Mouse (Mus musculus): ENCODE measurements around the gene Rhbdl1. TPM values are rescaled to one million over a fixed set of nuclear protein-coding genes. Genes with fewer than 3 reads are reported as not detected.
"Not testable (repeated sequence)": the region's sequence is repeated elsewhere in the genome, so short reads cannot be mapped to it uniquely, and the experiment has no call there.

Rhbdl1 gene
- polyA plus RNA-seq, 1 experiment from 2014 or later = 1.2 TPM

DNA sequence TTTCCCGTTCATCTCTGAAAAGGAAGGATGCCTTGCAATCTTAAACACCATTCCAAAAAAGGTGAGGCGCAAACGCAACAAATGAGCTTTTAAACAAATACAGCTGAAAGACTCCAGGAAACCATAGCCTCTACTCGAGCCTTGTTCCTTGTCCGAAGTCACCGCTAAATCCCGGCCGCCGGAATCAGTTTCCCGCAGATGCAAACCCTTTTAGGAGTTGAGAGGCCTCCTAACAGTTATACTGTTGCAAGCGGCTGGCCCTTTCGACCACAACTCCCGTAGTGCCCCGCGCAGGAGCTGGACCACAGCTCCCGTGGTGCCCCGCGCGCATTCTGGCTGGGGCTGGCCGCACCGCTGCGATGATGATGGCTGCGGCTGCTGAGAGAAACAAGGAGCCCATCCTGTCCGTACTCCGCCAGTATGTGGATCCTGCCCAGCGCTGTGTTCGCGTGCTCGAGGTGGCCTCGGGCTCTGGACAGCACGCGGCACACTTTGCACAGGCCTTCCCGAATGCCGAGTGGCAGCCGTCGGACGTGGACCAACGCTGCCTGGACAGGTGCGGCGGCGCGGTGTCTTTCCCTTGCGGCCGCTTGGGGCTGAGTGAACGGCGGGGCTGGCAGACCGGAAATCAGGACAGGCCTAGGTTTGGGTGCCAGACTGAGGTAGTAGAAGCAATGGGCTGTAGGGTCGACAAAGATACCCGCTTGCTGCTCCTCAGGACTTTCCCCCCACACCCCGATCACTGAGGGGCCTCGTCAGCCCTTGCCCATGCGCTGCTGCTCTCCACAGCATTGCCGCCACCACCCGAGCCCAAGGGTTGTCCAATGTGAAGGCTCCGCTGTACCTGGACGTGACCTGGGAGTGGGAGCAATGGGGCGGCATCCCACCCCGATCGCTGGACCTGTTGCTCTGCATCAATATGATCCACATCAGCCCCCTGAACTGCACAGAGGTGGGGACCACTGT, 38.4 kb upstream of the Rhbdl1 start:
- WGBS = 1% methylated on average over 59 of the region's 59 CpGs

DNA sequence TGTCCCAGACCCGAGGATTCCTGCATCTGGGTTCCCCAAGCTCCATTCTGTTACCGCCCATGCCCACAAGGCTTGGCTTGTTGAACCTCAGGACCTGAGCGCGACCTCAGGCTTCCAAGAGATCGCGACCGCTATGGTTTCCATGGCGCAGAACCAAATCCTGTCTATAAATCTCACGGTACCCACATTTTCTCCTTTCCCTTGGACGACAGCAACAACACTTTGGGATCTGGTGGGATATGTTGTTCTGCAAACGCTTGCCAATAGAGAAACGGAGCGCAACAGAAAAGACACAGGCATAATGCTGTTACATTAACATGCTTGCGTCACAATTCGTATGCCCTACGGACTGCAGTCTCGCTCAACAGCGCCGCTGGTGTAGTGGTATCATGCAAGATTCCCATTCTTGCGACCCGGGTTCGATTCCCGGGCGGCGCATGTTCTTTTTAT, 37.7 kb upstream of the Rhbdl1 start, which contains the start of gene Mettl26:
Mettl26 (plus strand) TSS at position 354 of the 450 bp plus-strand sequence.
- H3K9ac ChIP-seq (ENCODE audit: low read length) = peak within 1 kb of the TSS; percentile 72
- 0 out of 2 replicates have a peak, but pooled peaks cover 4% of the 10 kb centered on the region for H3K36me3 ChIP-seq (ENCODE audit: control insufficient read depth, insufficient read depth, low read length)
- H3K4me2 ChIP-seq (ENCODE audit: low read depth, severe bottlenecking) = peak within 1 kb of the TSS; percentile 88
- peak; percentile 100 for DNase-seq (ENCODE audit: low spot score)
- no peaks in the 10 kb centered on the region for H3K9me3 ChIP-seq (ENCODE audit: control insufficient read depth, low read length)
- under 1% methylated on average over 25 of the region's 25 CpGs for WGBS
- H3K27me3 ChIP-seq (ENCODE audit: control insufficient read depth, insufficient read depth, low read length) = no peaks in the 10 kb centered on the region
- H3K27ac ChIP-seq (replicated peaks; ENCODE audit: low read depth, low read length) = peak within 1 kb of the TSS; percentile 53
- ATAC-seq (ENCODE audit: insufficient number of reproducible peaks, low FRiP score, low TSS enrichment, low read depth) = peak; percentile 55; the same call in 1 of the 2 replicates
- peaks cover 11% of the 10 kb centered on the region for H3K4me1 ChIP-seq (ENCODE audit: control insufficient read depth, insufficient read depth, low read length)
- peak within 1 kb of the TSS; percentile 76 for H3K4me3 ChIP-seq (ENCODE audit: low read depth, low read length)

More for the DNA sequence above, 38.4 kb upstream of the Rhbdl1 start:
- DNase-seq (ENCODE audit: low spot score) (peak; percentile 91), ATAC-seq (ENCODE audit: insufficient number of reproducible peaks, low FRiP score, low TSS enrichment, low read depth) (peak; percentile 86)
- H3K9ac ChIP-seq (ENCODE audit: low read length) = peak overlapping the region; percentile 72
- H3K4me3 ChIP-seq (ENCODE audit: low read depth, low read length) = peak overlapping the region; percentile 76
- H3K9me3 ChIP-seq (ENCODE audit: control insufficient read depth, low read length) = no peaks in the 10 kb centered on the region
- H3K27ac ChIP-seq (replicated peaks; ENCODE audit: low read depth, low read length) = peak overlapping the region; percentile 53
- H3K36me3 ChIP-seq (ENCODE audit: control insufficient read depth, insufficient read depth, low read length) = 0 out of 2 replicates have a peak, but pooled peaks cover 4% of the 10 kb centered on the region
- no peaks in the 10 kb centered on the region for H3K27me3 ChIP-seq (ENCODE audit: control insufficient read depth, insufficient read depth, low read length)
- H3K4me1 ChIP-seq (ENCODE audit: control insufficient read depth, insufficient read depth, low read length) = peaks cover 17% of the 10 kb centered on the region
- peak overlapping the region; percentile 88 for H3K4me2 ChIP-seq (ENCODE audit: low read depth, severe bottlenecking)

DNA sequence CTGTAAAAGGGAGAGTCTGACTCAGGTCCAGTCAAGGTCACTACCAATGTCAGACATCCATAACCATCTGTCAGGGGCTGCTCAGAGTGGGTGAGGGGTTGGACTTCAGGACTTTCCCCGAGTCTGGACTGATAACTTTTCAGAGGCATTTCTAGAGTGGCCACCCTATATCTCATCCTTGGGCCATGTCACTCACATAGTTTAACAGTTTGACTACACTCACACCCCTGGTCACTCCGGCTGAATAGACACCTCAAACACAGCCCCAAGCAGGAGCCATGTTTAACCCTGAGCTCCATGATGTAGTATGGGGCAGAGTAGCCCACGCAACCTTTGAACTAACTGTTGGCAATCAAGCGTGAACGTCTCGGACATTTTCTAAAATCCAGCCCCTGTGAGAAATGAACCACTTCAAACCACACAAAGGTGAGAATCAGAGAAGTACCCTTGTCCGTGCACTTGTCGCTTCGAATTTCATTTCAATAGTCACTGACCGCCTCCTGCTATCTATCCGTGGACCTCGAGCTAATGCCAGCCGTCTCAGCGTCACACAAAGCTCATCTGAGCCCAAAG, 37.1 kb upstream of the Rhbdl1 start:
- Histone ChIP-seq H3K9ac (ENCODE audit: low read length) (peak overlapping the region; percentile 41), H3K36me3 (ENCODE audit: control insufficient read depth, insufficient read depth, low read length) (0 out of 2 replicates have a peak, but pooled peaks cover 4% of the 10 kb centered on the region), H3K27me3 (ENCODE audit: control insufficient read depth, insufficient read depth, low read length) (no peaks in the 10 kb centered on the region), H3K27ac (replicated peaks; ENCODE audit: low read depth, low read length) (0 out of 2 replicates have a peak overlapping the region, but pooled peaks have one; percentile 15), H3K4me3 (ENCODE audit: low read depth, low read length) (peak overlapping the region; percentile 76), H3K4me1 (ENCODE audit: control insufficient read depth, insufficient read depth, low read length) (peaks cover 11% of the 10 kb centered on the region), H3K4me2 (ENCODE audit: low read depth, severe bottlenecking) (peak overlapping the region; percentile 43; the same call in 1 of the 2 replicates), H3K9me3 (ENCODE audit: control insufficient read depth, low read length) (no peaks in the 10 kb centered on the region)
- ATAC-seq (ENCODE audit: insufficient number of reproducible peaks, low FRiP score, low TSS enrichment, low read depth) (no peak), DNase-seq (ENCODE audit: low spot score) (no peak)
- 9% methylated on average over 14 of the region's 14 CpGs for WGBS

DNA sequence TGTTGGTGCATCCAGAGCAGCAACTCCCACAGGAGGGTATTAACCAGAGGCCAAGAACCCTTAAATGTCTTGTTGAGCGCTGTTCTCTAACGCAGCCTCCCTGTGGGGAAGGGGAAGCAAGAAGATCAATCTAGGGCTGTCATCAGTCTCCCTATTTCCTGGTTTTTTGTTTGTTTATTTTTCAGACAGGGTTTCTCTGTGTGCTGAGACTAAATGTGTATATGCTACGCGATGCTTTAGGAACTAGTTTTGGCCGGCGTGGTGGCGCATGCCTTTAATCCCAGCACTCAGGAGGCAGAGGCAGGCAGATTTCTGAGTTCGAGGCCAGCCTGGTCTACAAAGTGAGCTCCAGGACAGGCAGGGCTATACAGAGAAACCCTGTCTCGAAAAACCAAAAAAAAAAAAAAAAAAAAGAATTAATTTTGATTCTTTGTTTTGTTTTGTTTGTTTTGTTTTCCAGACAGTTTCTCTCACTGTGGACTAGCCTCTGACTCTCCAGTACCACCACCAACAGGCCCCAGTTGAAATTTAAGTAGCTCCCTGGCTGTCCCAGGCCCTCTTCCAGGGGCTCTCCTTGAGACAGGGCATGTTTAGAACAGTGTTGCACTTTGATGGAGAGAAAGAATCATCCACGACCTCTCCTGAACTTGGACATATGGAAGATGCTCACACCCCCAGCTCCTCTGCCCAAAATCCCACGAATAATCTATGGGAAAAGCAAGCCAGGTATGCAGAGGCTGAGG, 36.5 kb upstream of the Rhbdl1 start:
- H3K36me3 ChIP-seq (ENCODE audit: control insufficient read depth, insufficient read depth, low read length) = 0 out of 2 replicates have a peak, but pooled peaks cover 4% of the 10 kb centered on the region
- peak overlapping the region; percentile 43; the same call in 1 of the 2 replicates for H3K4me2 ChIP-seq (ENCODE audit: low read depth, severe bottlenecking)
- no peak for ATAC-seq (ENCODE audit: insufficient number of reproducible peaks, low FRiP score, low TSS enrichment, low read depth)
- H3K4me3 ChIP-seq (ENCODE audit: low read depth, low read length) = peak overlapping the region; percentile 76; the same call in 1 of the 2 replicates
- no peak for DNase-seq (ENCODE audit: low spot score)
- H3K27ac ChIP-seq (replicated peaks; ENCODE audit: low read depth, low read length) = no peak overlapping the region
- no peaks in the 10 kb centered on the region for H3K9me3 ChIP-seq (ENCODE audit: control insufficient read depth, low read length)
- WGBS = 80% methylated on average over 11 of the region's 11 CpGs
- H3K9ac ChIP-seq (ENCODE audit: low read length) = no peak overlapping the region
- peaks cover 11% of the 10 kb centered on the region for H3K4me1 ChIP-seq (ENCODE audit: control insufficient read depth, insufficient read depth, low read length)
- no peaks in the 10 kb centered on the region for H3K27me3 ChIP-seq (ENCODE audit: control insufficient read depth, insufficient read depth, low read length)

DNA sequence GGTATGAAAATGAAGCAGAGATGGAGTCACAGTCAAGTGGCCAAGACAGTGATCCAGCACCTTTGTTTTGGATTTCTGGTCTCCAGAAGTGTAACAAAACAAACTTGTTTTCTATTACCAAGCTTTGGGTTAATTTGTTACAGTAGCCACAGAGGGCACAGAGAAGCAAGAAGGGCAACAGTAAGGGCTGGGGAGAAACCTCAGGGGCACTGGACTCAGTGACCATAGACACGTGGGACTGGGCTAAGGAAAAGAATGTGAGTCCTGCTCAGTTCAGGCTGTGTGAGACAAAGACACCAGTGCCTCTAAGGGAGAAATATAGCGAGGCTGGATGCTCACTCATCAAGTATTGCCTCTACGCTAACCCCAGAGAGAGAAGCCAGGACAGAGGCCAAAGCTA, 35.6 kb upstream of the Rhbdl1 start:
- H3K4me1 ChIP-seq (ENCODE audit: control insufficient read depth, insufficient read depth, low read length) = peaks cover 14% of the 10 kb centered on the region

DNA sequence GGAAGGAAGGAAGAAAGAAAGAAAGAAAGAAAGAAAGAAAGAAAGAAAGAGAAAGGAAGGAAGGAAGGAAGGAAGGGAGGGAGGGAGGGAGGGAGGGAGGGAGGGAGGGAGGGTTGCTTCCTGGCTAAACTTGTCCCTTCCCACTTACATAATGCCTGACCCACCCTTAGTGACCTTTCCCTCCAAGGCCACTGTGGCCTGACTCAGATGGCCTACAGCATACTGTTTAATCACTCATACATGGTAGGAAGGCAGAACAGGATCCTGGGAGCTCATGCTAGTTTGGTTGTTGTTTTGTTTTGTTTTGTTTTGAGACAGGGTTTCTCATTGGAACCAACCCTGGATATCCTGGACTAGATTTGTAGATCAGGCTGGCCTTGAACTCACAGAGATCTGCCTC, 34.5 kb upstream of the Rhbdl1 start:
- H3K4me2 ChIP-seq (ENCODE audit: low read depth, severe bottlenecking); ATAC-seq (ENCODE audit: insufficient number of reproducible peaks, low FRiP score, low TSS enrichment, low read depth); H3K27ac ChIP-seq (replicated peaks; ENCODE audit: low read depth, low read length); H3K9ac ChIP-seq (ENCODE audit: low read length); H3K36me3 ChIP-seq (ENCODE audit: control insufficient read depth, insufficient read depth, low read length); H3K4me3 ChIP-seq (ENCODE audit: low read depth, low read length); H3K27me3 ChIP-seq (ENCODE audit: control insufficient read depth, insufficient read depth, low read length); DNase-seq (ENCODE audit: low spot score); H3K9me3 ChIP-seq (ENCODE audit: control insufficient read depth, low read length): not testable (repeated sequence)
- peaks cover 14% of the 10 kb centered on the region for H3K4me1 ChIP-seq (ENCODE audit: control insufficient read depth, insufficient read depth, low read length)

More for the DNA sequence above, 35.6 kb upstream of the Rhbdl1 start:
- Histone ChIP-seq H3K36me3 (ENCODE audit: control insufficient read depth, insufficient read depth, low read length) (0 out of 2 replicates have a peak, but pooled peaks cover under 1% of the 10 kb centered on the region), H3K4me3 (ENCODE audit: low read depth, low read length) (no peak overlapping the region), H3K9ac (ENCODE audit: low read length) (no peak overlapping the region), H3K4me2 (ENCODE audit: low read depth, severe bottlenecking) (no peak overlapping the region), H3K9me3 (ENCODE audit: control insufficient read depth, low read length) (no peaks in the 10 kb centered on the region), H3K27ac (replicated peaks; ENCODE audit: low read depth, low read length) (no peak overlapping the region), H3K27me3 (ENCODE audit: control insufficient read depth, insufficient read depth, low read length) (no peaks in the 10 kb centered on the region)
- no peak for DNase-seq (ENCODE audit: low spot score)
- no peak for ATAC-seq (ENCODE audit: insufficient number of reproducible peaks, low FRiP score, low TSS enrichment, low read depth)
- 84% methylated on average over 3 of the region's 3 CpGs for WGBS

DNA sequence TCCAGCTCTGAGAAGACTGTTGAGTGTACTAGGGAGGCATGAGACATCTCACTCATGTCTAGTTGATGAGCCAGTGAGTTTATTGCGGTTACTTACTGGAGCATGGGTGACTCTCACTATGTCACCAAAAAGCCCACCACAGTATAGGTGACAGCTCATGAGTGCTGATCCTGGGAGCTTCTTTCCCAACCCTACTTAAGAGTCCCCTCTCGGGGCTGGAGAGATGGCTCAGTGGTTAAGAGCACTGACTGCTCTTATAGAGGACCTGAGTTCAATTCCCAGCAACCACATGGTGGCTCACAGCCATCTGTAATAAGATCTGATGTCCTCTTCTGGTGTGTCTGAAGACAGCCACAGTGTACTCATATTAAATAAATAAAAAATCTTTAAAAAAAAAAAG, 32.9 kb upstream of the Rhbdl1 start:
- Histone ChIP-seq H3K36me3 (ENCODE audit: control insufficient read depth, insufficient read depth, low read length) (no peaks in the 10 kb centered on the region), H3K9ac (ENCODE audit: low read length) (no peak overlapping the region), H3K27me3 (ENCODE audit: control insufficient read depth, insufficient read depth, low read length) (no peaks in the 10 kb centered on the region), H3K9me3 (ENCODE audit: control insufficient read depth, low read length) (no peaks in the 10 kb centered on the region), H3K27ac (replicated peaks; ENCODE audit: low read depth, low read length) (no peak overlapping the region), H3K4me2 (ENCODE audit: low read depth, severe bottlenecking) (no peak overlapping the region), H3K4me3 (ENCODE audit: low read depth, low read length) (no peak overlapping the region), H3K4me1 (ENCODE audit: control insufficient read depth, insufficient read depth, low read length) (peaks cover 6% of the 10 kb centered on the region)
- DNase-seq (ENCODE audit: low spot score) = no peak
- WGBS = 83% methylated on average over 2 of the region's 2 CpGs
- ATAC-seq (ENCODE audit: insufficient number of reproducible peaks, low FRiP score, low TSS enrichment, low read depth) = no peak

DNA sequence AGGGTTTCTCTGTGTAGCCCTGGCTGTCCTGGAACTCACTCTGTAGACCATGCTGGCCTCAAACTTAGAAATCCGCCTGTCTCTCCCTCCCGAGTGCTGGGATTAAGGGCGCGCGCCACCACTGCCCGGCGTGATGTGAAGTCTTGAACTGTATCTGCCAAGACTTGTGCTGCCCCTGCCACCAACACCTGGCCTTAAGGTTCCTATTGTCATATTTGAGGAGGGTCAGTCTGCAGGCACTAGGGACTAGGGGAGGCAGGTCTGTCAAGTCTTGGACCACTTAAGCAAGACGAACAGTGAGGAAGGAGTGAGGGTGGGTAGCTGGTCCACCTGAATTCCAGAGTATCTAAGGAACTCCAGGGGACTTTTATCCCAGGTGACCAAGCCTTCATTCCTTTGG, 32.4 kb upstream of the Rhbdl1 start:
- no peaks in the 10 kb centered on the region for H3K36me3 ChIP-seq (ENCODE audit: control insufficient read depth, insufficient read depth, low read length)
- no peak overlapping the region for H3K4me3 ChIP-seq (ENCODE audit: low read depth, low read length)
- no peak for DNase-seq (ENCODE audit: low spot score)
- no peak overlapping the region for H3K27ac ChIP-seq (replicated peaks; ENCODE audit: low read depth, low read length)
- no peak overlapping the region for H3K9ac ChIP-seq (ENCODE audit: low read length)
- 89% methylated on average over 8 of the region's 8 CpGs for WGBS
- ATAC-seq (ENCODE audit: insufficient number of reproducible peaks, low FRiP score, low TSS enrichment, low read depth) = no peak
- no peak overlapping the region for H3K4me2 ChIP-seq (ENCODE audit: low read depth, severe bottlenecking)
- H3K4me1 ChIP-seq (ENCODE audit: control insufficient read depth, insufficient read depth, low read length) = peaks cover 6% of the 10 kb centered on the region
- H3K9me3 ChIP-seq (ENCODE audit: control insufficient read depth, low read length) = no peaks in the 10 kb centered on the region
- H3K27me3 ChIP-seq (ENCODE audit: control insufficient read depth, insufficient read depth, low read length) = no peaks in the 10 kb centered on the region

Measured in limb, embryonic 11.5 days (tissue).